Mouse (Mus musculus): ENCODE data around the gene Coa7. TPM values are rescaled to one million over a fixed set of nuclear protein-coding genes. Genes with fewer than 3 reads are reported as not detected.

The Coa7 gene
- total RNA-seq, 1 experiment from 2014 or later: 13.3 TPM

GRCm38 (mm10) chr4:108363355-108364110 is 35.6 kb downstream of the Coa7 start:
- no peak for ATAC-seq (replicated peaks in 1 of 2; ENCODE audit: insufficient read depth in 1 of 2, low FRiP score in 2 of 2, low TSS enrichment in 1 of 2, low read depth in 1 of 2, poor library complexity in 2 of 2, severe bottlenecking in 2 of 2)

GRCm38 (mm10) chr4:108364111-108364476 is 36.2 kb downstream of the Coa7 start:
- ATAC-seq (replicated peaks in 1 of 2; ENCODE audit: insufficient read depth in 1 of 2, low FRiP score in 2 of 2, low TSS enrichment in 1 of 2, low read depth in 1 of 2, poor library complexity in 2 of 2, severe bottlenecking in 2 of 2): no peak

GRCm38 (mm10) chr4:108369254-108369653 is 41.3 kb downstream of the Coa7 start:
- 0 out of 4 replicates have a peak, but pooled peaks of 1 of the 2 experiments have one; percentile 26 for ATAC-seq (replicated peaks in 1 of 2; ENCODE audit: insufficient read depth in 1 of 2, low FRiP score in 2 of 2, low TSS enrichment in 1 of 2, low read depth in 1 of 2, poor library complexity in 2 of 2, severe bottlenecking in 2 of 2)

GRCm38 (mm10) chr4:108370409-108370808 is 42.5 kb downstream of the Coa7 start:
- ATAC-seq (replicated peaks in 1 of 2; ENCODE audit: insufficient read depth in 1 of 2, low FRiP score in 2 of 2, low TSS enrichment in 1 of 2, low read depth in 1 of 2, poor library complexity in 2 of 2, severe bottlenecking in 2 of 2): peak; percentile 46 to 58

- ATAC-seq (replicated peaks in 1 of 2; ENCODE audit: insufficient read depth in 1 of 2, low FRiP score in 2 of 2, low TSS enrichment in 1 of 2, low read depth in 1 of 2, poor library complexity in 2 of 2, severe bottlenecking in 2 of 2): no peak; a peak in 1 of 4 replicates
These were observed 43.5 kb downstream of the Coa7 start for GRCm38 (mm10) chr4:108371421-108371820.

- ATAC-seq (replicated peaks in 1 of 2; ENCODE audit: insufficient read depth in 1 of 2, low FRiP score in 2 of 2, low TSS enrichment in 1 of 2, low read depth in 1 of 2, poor library complexity in 2 of 2, severe bottlenecking in 2 of 2): no peak
These were observed 44.2 kb downstream of the Coa7 start for GRCm38 (mm10) chr4:108372166-108372565.

GRCm38 (mm10) chr4:108379476-108379875 is 51.5 kb downstream of the Coa7 start:
- no peak for ATAC-seq (replicated peaks in 1 of 2; ENCODE audit: insufficient read depth in 1 of 2, low FRiP score in 2 of 2, low TSS enrichment in 1 of 2, low read depth in 1 of 2, poor library complexity in 2 of 2, severe bottlenecking in 2 of 2)

GRCm38 (mm10) chr4:108380146-108380545 is 52.2 kb downstream of the Coa7 start:
- ATAC-seq (replicated peaks in 1 of 2; ENCODE audit: insufficient read depth in 1 of 2, low FRiP score in 2 of 2, low TSS enrichment in 1 of 2, low read depth in 1 of 2, poor library complexity in 2 of 2, severe bottlenecking in 2 of 2): no peak

GRCm38 (mm10) chr4:108383183-108383714 is 55.3 kb downstream of the Coa7 start, which contains the start of gene Shisal2a:
TSS of gene Shisal2a (minus strand) at chr4:108383349.
- ATAC-seq (replicated peaks in 1 of 2; ENCODE audit: insufficient read depth in 1 of 2, low FRiP score in 2 of 2, low TSS enrichment in 1 of 2, low read depth in 1 of 2, poor library complexity in 2 of 2, severe bottlenecking in 2 of 2): peak in 1 of 2 experiments; percentile 51; a peak in 2 of 4 replicates

GRCm38 (mm10) chr4:108386087-108386486 is 58.1 kb downstream of the Coa7 start:
- ATAC-seq (replicated peaks in 1 of 2; ENCODE audit: insufficient read depth in 1 of 2, low FRiP score in 2 of 2, low TSS enrichment in 1 of 2, low read depth in 1 of 2, poor library complexity in 2 of 2, severe bottlenecking in 2 of 2): no peak

- no peak for ATAC-seq (replicated peaks in 1 of 2; ENCODE audit: insufficient read depth in 1 of 2, low FRiP score in 2 of 2, low TSS enrichment in 1 of 2, low read depth in 1 of 2, poor library complexity in 2 of 2, severe bottlenecking in 2 of 2)
These were observed 59.2 kb downstream of the Coa7 start for GRCm38 (mm10) chr4:108387106-108387505.

- ATAC-seq (replicated peaks in 1 of 2; ENCODE audit: insufficient read depth in 1 of 2, low FRiP score in 2 of 2, low TSS enrichment in 1 of 2, low read depth in 1 of 2, poor library complexity in 2 of 2, severe bottlenecking in 2 of 2): peak; percentile 40 to 57; a peak in 2 of 4 replicates
These were observed 59.8 kb downstream of the Coa7 start for GRCm38 (mm10) chr4:108387681-108388253.

GRCm38 (mm10) chr4:108388741-108389140 is 60.8 kb downstream of the Coa7 start:
- no peak for ATAC-seq (replicated peaks in 1 of 2; ENCODE audit: insufficient read depth in 1 of 2, low FRiP score in 2 of 2, low TSS enrichment in 1 of 2, low read depth in 1 of 2, poor library complexity in 2 of 2, severe bottlenecking in 2 of 2)

GRCm38 (mm10) chr4:108391124-108391523 is 63.2 kb downstream of the Coa7 start:
- no peak for ATAC-seq (replicated peaks in 1 of 2; ENCODE audit: insufficient read depth in 1 of 2, low FRiP score in 2 of 2, low TSS enrichment in 1 of 2, low read depth in 1 of 2, poor library complexity in 2 of 2, severe bottlenecking in 2 of 2)

Other genes starting within 250 kb of the Coa7 start
- not detected in 2 replicates for gene Podn, start 231.7 kb upstream of the Coa7 start, total RNA-seq (2017)
- 201 and 213 TPM in 2 replicates for gene Scp2, start 183.1 kb upstream of the Coa7 start, total RNA-seq (2017)
- gene Echdc2, start 162.7 kb upstream of the Coa7 start, total RNA-seq (2017): 0.31 and 0.55 TPM in 2 replicates
- gene Zyg11a, start 110.1 kb upstream of the Coa7 start, total RNA-seq (2017): not detected in 2 replicates
- gene Zyg11b, start 27.0 kb upstream of the Coa7 start, total RNA-seq (2017): 32.3 TPM in 2 replicates
- gene Shisal2a, start 55.2 kb downstream of the Coa7 start, total RNA-seq (2017): not detected in 2 replicates
- 4.2 and 12.6 TPM in 2 replicates for gene Gpx7, start 78.8 kb downstream of the Coa7 start, total RNA-seq (2017)
- gene Tut4, start 131.3 kb downstream of the Coa7 start, total RNA-seq (2017): 105 TPM in 2 replicates